Mouse (Mus musculus): ENCODE measurements around the gene Gm21958. TPM values are rescaled to one million over a fixed set of nuclear protein-coding genes. Genes with fewer than 3 reads are reported as not detected.

Gm21958 gene
- polyA plus RNA-seq (2014; fragmentation: Illumina TruSeq; extraction: RNeasy Lipid Tissue Mini Kit (QIAGEN cat#74804); ENCODE audit: low read depth, low replicate concordance): not detected

DNA sequence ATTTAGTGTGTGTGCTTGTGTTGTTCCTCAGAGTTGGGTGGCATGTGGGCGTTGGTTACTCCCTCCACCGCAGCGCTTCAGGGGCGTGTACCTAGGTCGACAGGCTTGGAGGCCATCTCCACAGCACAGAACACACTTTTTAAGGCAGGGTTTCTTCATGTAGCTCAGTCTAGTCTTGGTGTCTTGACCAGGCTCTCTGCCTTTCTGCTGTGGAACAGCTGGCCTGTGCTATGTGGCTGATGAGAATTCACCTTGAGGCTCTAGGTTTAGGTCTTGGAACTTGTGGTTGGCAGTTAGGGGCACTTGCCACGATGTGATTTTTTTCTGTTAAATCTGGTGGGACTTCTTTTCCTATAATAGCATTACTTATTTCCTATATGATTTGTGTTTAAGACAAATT lies at the start of gene Gm21958:
Gene Gm21958, minus strand, starts transcription at position 101 of the 400 bp plus-strand sequence.

DNA sequence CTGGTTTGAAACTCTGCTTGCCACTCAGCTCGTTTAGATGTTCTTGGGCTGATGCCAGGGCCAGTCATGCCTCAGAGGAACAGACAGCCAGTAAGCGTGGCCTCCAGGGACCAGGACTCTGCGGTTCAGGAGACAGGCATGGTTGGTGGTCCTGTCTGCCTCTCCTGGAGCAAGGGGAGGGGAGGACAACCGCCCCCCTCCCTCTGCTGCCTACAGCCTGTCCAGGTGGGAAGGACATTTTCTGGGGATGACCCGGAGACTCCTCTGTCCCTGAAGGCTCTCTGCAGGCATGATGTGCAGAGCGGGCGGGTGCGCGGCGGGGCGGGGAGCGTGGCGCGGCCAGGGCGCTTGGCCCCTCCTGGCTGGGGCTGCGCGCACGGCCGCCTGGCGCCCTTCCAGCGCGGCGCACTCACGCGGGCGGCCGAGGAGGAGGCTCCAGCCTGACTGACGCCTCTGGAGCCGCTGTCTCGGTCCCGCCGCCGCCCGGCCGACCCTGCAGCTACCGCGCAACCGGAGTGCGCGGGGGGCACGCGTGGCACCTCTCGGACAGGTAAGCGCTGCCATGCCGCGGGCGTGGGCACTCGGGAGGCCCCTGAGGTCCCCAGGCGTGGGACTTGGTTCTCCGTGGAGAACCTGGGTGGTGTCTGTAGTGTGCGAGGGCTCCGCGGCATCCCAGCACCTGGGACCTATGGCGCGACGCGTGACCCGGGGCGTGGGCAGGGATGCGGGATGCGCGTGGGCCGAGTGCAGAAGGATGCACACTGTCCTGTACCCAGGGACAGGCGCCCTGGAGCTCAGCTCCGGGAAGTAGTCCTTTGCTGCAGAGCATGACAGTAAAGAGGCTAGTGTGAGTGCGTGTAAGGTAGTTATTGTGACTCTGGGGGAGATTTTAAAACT lies 41.2 kb upstream of the Gm21958 start, which contains the start of gene Smad9:
Gene Smad9, plus strand, starts transcription at position 438 of the 897 bp plus-strand sequence.

GRCm38 (mm10) chr3:54735247-54736046 lies 21.3 kb upstream of the Gm21958 start, which contains the start of the genes Exosc8 and Alg5:
Exosc8 (minus strand) TSS chr3:54735393.
Alg5 (plus strand) TSS chr3:54735539.

DNA sequence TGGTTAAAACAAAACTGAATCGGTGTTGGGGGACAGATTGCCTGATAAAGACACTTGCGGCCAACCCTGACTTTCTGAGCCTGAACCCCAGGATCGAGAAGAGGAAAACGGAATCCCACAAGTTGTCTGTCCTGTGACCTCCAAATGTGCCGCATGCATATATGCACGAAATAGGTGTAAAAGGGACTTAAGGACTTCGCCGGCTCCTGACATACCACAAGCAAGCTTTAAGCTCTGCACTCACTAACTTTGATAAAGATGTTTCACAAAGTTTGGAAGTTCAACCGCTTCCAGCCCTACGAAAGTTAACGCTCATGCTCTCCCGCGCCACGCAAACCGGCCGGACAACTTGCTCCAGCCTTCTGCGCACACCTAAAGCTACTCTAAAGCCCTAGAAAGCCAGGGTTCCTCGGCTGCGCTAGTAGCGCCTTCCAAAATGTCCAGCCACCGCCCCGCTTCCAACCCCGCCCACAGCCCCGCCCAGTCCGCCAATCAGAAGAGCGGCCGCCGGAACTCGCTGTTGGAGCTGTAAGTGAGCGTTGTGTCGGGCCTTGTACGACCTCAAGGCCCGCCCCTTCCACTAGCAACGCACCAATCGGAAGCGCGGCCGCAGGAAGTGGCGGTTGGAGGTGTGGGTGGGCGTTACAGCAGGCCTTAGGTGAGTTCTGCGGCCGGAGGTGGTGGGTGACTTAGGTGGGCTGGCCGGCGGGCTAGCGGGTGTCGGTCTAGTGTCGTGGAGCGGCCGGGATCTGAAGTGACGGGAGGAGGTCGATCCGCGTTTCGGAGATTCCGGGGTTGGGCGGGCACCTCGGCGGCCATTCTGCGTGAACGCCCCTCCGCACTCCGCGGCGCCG lies 21.7 kb downstream of the Gm21958 start, which contains the start of gene Supt20:
Gene Supt20, plus strand, starts transcription at position 606 of the 854 bp plus-strand sequence.

Other genes with a start within 250 kb of the Gm21958 start
- 68.7 TPM for gene Supt20, start 21.5 kb downstream of the Gm21958 start, polyA plus RNA-seq (2014; fragmentation: Illumina TruSeq; extraction: RNeasy Lipid Tissue Mini Kit (QIAGEN cat#74804); ENCODE audit: low read depth, low replicate concordance)
- 31.7 TPM for gene Exosc8, start 21.0 kb upstream of the Gm21958 start, polyA plus RNA-seq (2014; fragmentation: Illumina TruSeq; extraction: RNeasy Lipid Tissue Mini Kit (QIAGEN cat#74804); ENCODE audit: low read depth, low replicate concordance)
- 46.5 TPM for gene Alg5, start 21.2 kb upstream of the Gm21958 start, polyA plus RNA-seq (2014; fragmentation: Illumina TruSeq; extraction: RNeasy Lipid Tissue Mini Kit (QIAGEN cat#74804); ENCODE audit: low read depth, low replicate concordance)
- 61.3 TPM for gene Smad9, start 41.2 kb upstream of the Gm21958 start, polyA plus RNA-seq (2014; fragmentation: Illumina TruSeq; extraction: RNeasy Lipid Tissue Mini Kit (QIAGEN cat#74804); ENCODE audit: low read depth, low replicate concordance)
- 16.5 TPM for gene Rfxap, start 93.4 kb upstream of the Gm21958 start, polyA plus RNA-seq (2014; fragmentation: Illumina TruSeq; extraction: RNeasy Lipid Tissue Mini Kit (QIAGEN cat#74804); ENCODE audit: low read depth, low replicate concordance)
- gene Sertm1, start 201.5 kb upstream of the Gm21958 start, polyA plus RNA-seq (2014; fragmentation: Illumina TruSeq; extraction: RNeasy Lipid Tissue Mini Kit (QIAGEN cat#74804); ENCODE audit: low read depth, low replicate concordance): not detected